Mouse (Mus musculus) CH12.LX (cell line): ENCODE data around the gene P4hb. TPM values are rescaled to one million over a fixed set of nuclear protein-coding genes. Genes with fewer than 3 reads are reported as not detected.

Experiments
- DNase-seq: peaks from one replicate; pipeline ENCODE4 v3.0.0-alpha.2; 2013; ENCODE audit errors: extremely low read depth
- H3K27ac ChIP-seq: 2 replicates; pipeline ENCODE4 v1.5.1; 2012; ENCODE audit warnings: low read depth, mild to moderate bottlenecking, control low read depth, moderate library complexity; ENCODE audit not compliant: insufficient read depth
- H3K27me3 ChIP-seq: replicated peaks from 2 replicates; pipeline ENCODE3; 2012; ENCODE audit warnings: inconsistent platforms
- H3K36me3 ChIP-seq, 2 experiments: replicated peaks in 1 of 2; 2 replicates each; pipeline versions ENCODE3 to v1.6.1; 2012; ENCODE audit warnings: inconsistent platforms in 1 of 2, low read length in 1 of 2, mild to moderate bottlenecking in 1 of 2, mixed read lengths in 1 of 2, moderate library complexity in 1 of 2; ENCODE audit not compliant: control insufficient read depth in 1 of 2, insufficient read depth in 1 of 2
- H3K4me1 ChIP-seq, 2 experiments: 2 replicates each; pipeline ENCODE4 v1.6.1; 2012; ENCODE audit warnings: inconsistent platforms in 1 of 2, moderate library complexity in 1 of 2; ENCODE audit not compliant: insufficient read depth in 2 of 2, control insufficient read depth in 1 of 2
- H3K4me2 ChIP-seq: 2 replicates; pipeline ENCODE4 v1.6.1; 2012; ENCODE audit warnings: low read depth, mild to moderate bottlenecking, control low read depth; ENCODE audit not compliant: poor library complexity, insufficient read depth, severe bottlenecking
- H3K4me3 ChIP-seq, 3 experiments: fragments of 150-350 bp in 1 of 3; sonication (generic) in 1 of 3; replicated peaks in 1 of 3; 2 replicates each; pipeline versions ENCODE3 to v1.5.1; 2011 to 2012; ENCODE audit warnings: low read depth in 2 of 3, low read length in 2 of 3, mild to moderate bottlenecking in 2 of 3, moderate library complexity in 2 of 3, control low read depth in 1 of 3, improper control_type of control experiment in 1 of 3, inconsistent platforms in 1 of 3, mixed read lengths in 1 of 3; ENCODE audit not compliant: poor library complexity in 1 of 3
- H3K79me2 ChIP-seq: replicated peaks from 2 replicates; pipeline ENCODE4 v1.6.1; 2012; ENCODE audit warnings: mild to moderate bottlenecking, moderate library complexity; ENCODE audit not compliant: control insufficient read depth, poor library complexity, insufficient read depth, severe bottlenecking; ENCODE audit errors: extremely low read depth
- H3K9ac ChIP-seq: 2 replicates; pipeline ENCODE4 v1.6.1; 2012; ENCODE audit warnings: low read depth, mild to moderate bottlenecking, control low read depth, moderate library complexity; ENCODE audit not compliant: insufficient read depth
- H3K9me3 ChIP-seq: replicated peaks from 2 replicates; pipeline ENCODE3; 2012; ENCODE audit warnings: low read length, inconsistent platforms, mixed read lengths
- CHD2 ChIP-seq: IDR thresholded peaks from 2 replicates; pipeline ENCODE4 v1.6.1; 2011; ENCODE audit warnings: low read length, improper control_type of control experiment
- CTCF ChIP-seq, 2 experiments: IDR thresholded peaks in 1 of 2; conservative IDR thresholded peaks in 1 of 2; 2 replicates each; pipeline ENCODE4 v1.5.1; 2011 to 2012; ENCODE audit warnings: low read depth in 2 of 2, low read length in 2 of 2, improper control_type of control experiment in 1 of 2, inconsistent platforms in 1 of 2, mild to moderate bottlenecking in 1 of 2, moderate library complexity in 1 of 2
- E2F4 ChIP-seq: IDR thresholded peaks from 2 replicates; pipeline ENCODE4 v1.6.1; 2011; ENCODE audit warnings: low read depth, low read length, improper control_type of control experiment; ENCODE audit not compliant: insufficient replicate concordance
- ELF1 ChIP-seq: IDR thresholded peaks from 2 replicates; pipeline ENCODE4 v1.6.1; 2014; ENCODE audit warnings: low read depth, mild to moderate bottlenecking, inconsistent platforms, low read length, improper control_type of control experiment
- EP300 ChIP-seq: IDR thresholded peaks from 2 replicates; pipeline ENCODE4 v1.6.1; 2011; ENCODE audit warnings: low read length, improper control_type of control experiment
- ETS1 ChIP-seq: conservative IDR thresholded peaks from 2 replicates; pipeline ENCODE4 v1.6.1; 2012; ENCODE audit warnings: low read depth, mild to moderate bottlenecking, inconsistent platforms, low read length, improper control_type of control experiment, moderate library complexity
- GABPA ChIP-seq: IDR thresholded peaks from 2 replicates; pipeline ENCODE4 v1.6.1; 2012; ENCODE audit warnings: low read depth, low read length, improper control_type of control experiment, inconsistent platforms; ENCODE audit not compliant: insufficient replicate concordance
- HCFC1 ChIP-seq: IDR thresholded peaks from 2 replicates; pipeline ENCODE4 v1.6.1; 2012; ENCODE audit warnings: low read depth, mild to moderate bottlenecking, inconsistent platforms, low read length, improper control_type of control experiment
- IRF4 ChIP-seq: IDR thresholded peaks from 2 replicates; pipeline ENCODE4 v1.6.1; 2014; ENCODE audit warnings: low read depth, mild to moderate bottlenecking, inconsistent platforms, low read length, improper control_type of control experiment
- JUN ChIP-seq: IDR thresholded peaks from 2 replicates; pipeline ENCODE4 v1.6.1; 2011; ENCODE audit warnings: low read depth, mild to moderate bottlenecking, low read length, improper control_type of control experiment, moderate library complexity; ENCODE audit not compliant: insufficient read depth
- JUND ChIP-seq: conservative IDR thresholded peaks from 2 replicates; pipeline ENCODE4 v1.6.1; 2011; ENCODE audit warnings: low read depth, low read length, improper control_type of control experiment
- KAT2A ChIP-seq: IDR thresholded peaks from 2 replicates; pipeline ENCODE4 v1.6.1; 2012; ENCODE audit warnings: low read length, improper control_type of control experiment, inconsistent platforms; ENCODE audit not compliant: insufficient replicate concordance
- MAFK ChIP-seq: IDR thresholded peaks from 2 replicates; pipeline ENCODE4 v1.6.1; 2011; ENCODE audit warnings: low read length, improper control_type of control experiment; ENCODE audit not compliant: insufficient replicate concordance
- MAX ChIP-seq: IDR thresholded peaks from 2 replicates; pipeline ENCODE4 v1.6.1; 2011; ENCODE audit warnings: low read length, improper control_type of control experiment
- MAZ ChIP-seq: IDR thresholded peaks from 2 replicates; pipeline ENCODE4 v1.6.1; 2012; ENCODE audit warnings: low read depth, mild to moderate bottlenecking, inconsistent platforms, low read length, improper control_type of control experiment, moderate library complexity
- MEF2A ChIP-seq: IDR thresholded peaks from 2 replicates; pipeline ENCODE4 v1.6.1; 2014; ENCODE audit warnings: low read depth, mild to moderate bottlenecking, inconsistent platforms, low read length, improper control_type of control experiment, borderline replicate concordance
- MXI1 ChIP-seq: IDR thresholded peaks from 2 replicates; pipeline ENCODE4 v1.6.1; 2011; ENCODE audit warnings: mild to moderate bottlenecking, low read depth, low read length, improper control_type of control experiment
- MYC ChIP-seq: IDR thresholded peaks from 2 replicates; pipeline ENCODE4 v1.6.1; 2011; ENCODE audit warnings: low read depth, mild to moderate bottlenecking, improper control_type of control experiment, low read length
- NELFE ChIP-seq: IDR thresholded peaks from 2 replicates; pipeline ENCODE4 v1.6.1; 2011; ENCODE audit warnings: low read depth, low read length, improper control_type of control experiment
- NRF1 ChIP-seq: IDR thresholded peaks from 2 replicates; pipeline ENCODE4 v1.6.1; 2014; ENCODE audit warnings: low read depth, mild to moderate bottlenecking, inconsistent platforms, low read length, improper control_type of control experiment, moderate library complexity
- POLR2A ChIP-seq: IDR thresholded peaks from 2 replicates; pipeline ENCODE4 v1.6.1; 2011; ENCODE audit warnings: low read depth, mild to moderate bottlenecking, improper control_type of control experiment, low read length
- POLR2AphosphoS2 ChIP-seq: IDR thresholded peaks from 2 replicates; pipeline ENCODE4 v1.6.1; 2011; ENCODE audit warnings: low read depth, low read length, improper control_type of control experiment
- RAD21 ChIP-seq: IDR thresholded peaks from 2 replicates; pipeline ENCODE4 v1.6.1; 2011; ENCODE audit warnings: low read depth, mild to moderate bottlenecking, low read length, improper control_type of control experiment, moderate library complexity
- RCOR1 ChIP-seq: conservative IDR thresholded peaks from 2 replicates; pipeline ENCODE4 v1.6.1; 2012; ENCODE audit warnings: low read depth, mild to moderate bottlenecking, inconsistent platforms, low read length, improper control_type of control experiment
- TBP ChIP-seq: conservative IDR thresholded peaks from 2 replicates; pipeline ENCODE4 v1.6.1; 2011; ENCODE audit warnings: low read depth, low read length, improper control_type of control experiment
- UBTF ChIP-seq: IDR thresholded peaks from 2 replicates; pipeline ENCODE4 v1.6.1; 2012; ENCODE audit warnings: low read depth, mild to moderate bottlenecking, inconsistent platforms, low read length, improper control_type of control experiment, moderate library complexity
- USF1 ChIP-seq: IDR thresholded peaks from 2 replicates; pipeline ENCODE4 v1.6.1; 2014; ENCODE audit warnings: low read depth, mild to moderate bottlenecking, inconsistent platforms, low read length, improper control_type of control experiment
- USF2 ChIP-seq: conservative IDR thresholded peaks from 2 replicates; pipeline ENCODE4 v1.6.1; 2011; ENCODE audit warnings: low read depth, low read length, improper control_type of control experiment
- ZMIZ1 ChIP-seq: IDR thresholded peaks from 2 replicates; pipeline ENCODE4 v1.6.1; 2012; ENCODE audit warnings: low read depth, mild to moderate bottlenecking, inconsistent platforms, low read length, improper control_type of control experiment
- ZNF384 ChIP-seq: IDR thresholded peaks from 2 replicates; pipeline ENCODE4 v1.6.1; 2012; ENCODE audit warnings: low read depth, low read length, improper control_type of control experiment, inconsistent platforms
- dilution Hi-C: fragments of 300-500 bp; cut with MboI; formaldehyde crosslinking; loops from 2 replicates; pipeline ENCODE4 v1.14.3; 2020; ENCODE audit warnings: low sequenced_read_pairs; ENCODE audit not compliant: extremely low pct_unique_long_range_greater_than_20kb, extremely low pct_ligation_motif_present
- in situ Hi-C: fragments of 300-500 bp; cut with MboI; formaldehyde crosslinking; loops from 3 replicates; pipeline ENCODE4 v1.14.3; 2019; ENCODE audit warnings: low sequenced_read_pairs, low pct_ligation_motif_present, low pct_unique_long_range_greater_than_20kb, mixed read lengths
- polyA plus RNA-seq: library from polyadenylated mRNA; unstranded; fragments of >175 nt; gene quantifications from 2 replicates; pipeline ENCODE4 v1.2.1, GENCODE M21; 2012; ENCODE audit warnings: low read depth; ENCODE audit not compliant: insufficient read length
- total RNA-seq, 2 experiments: library from RNA; depleted of rRNA; stranded (reverse); fragments of 300-350 nt in 1 of 2; fragments of >200 nt in 1 of 2; gene quantifications; 2 replicates each; pipeline ENCODE4 v1.2.3; 2012 to 2014

Gene P4hb
- total and polyA plus RNA-seq, 3 experiments = 486 to 644 (median 531) TPM

DNA sequence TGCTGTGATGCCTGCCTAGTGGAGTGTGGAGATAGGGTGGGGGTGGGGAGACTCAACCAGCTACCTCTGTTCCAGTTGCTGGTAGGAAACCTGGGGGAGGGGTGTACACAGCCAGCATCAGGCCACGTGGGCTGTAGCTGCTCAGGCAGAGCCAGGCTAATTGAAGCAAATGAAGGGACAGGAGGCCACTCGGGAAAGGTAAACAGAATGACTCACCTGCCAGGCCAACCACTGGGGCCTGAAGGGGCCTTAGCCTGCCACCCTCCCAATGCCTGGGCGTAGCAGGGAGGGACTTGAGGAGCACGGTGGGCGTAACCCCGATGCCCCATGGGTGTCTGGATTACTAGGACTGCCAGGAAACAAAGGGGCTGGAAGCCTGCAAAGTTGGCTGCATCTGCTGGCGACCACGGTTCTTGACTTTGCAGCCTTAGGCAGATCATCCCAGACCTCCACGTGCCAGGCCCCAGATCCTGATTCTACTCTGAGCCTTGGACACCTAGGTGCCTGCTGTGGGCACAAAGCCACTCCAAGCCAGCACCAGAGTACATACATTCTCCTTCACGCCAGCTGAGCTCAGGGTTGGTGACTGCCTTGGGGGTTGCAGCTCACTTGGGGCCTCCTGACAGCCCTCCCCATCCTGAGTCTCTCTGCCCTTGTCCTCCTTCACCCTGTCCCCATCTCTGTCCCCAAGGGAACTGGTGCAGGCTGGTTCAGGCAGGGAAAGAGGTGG is 33.6 kb downstream of the P4hb start:
- dilution Hi-C loops = no loop called here
- no peak overlapping the region for H3K27ac ChIP-seq
- H3K4me2 ChIP-seq = no peak overlapping the region
- in situ Hi-C loops = no loop called here
- H3K36me3 ChIP-seq = peaks cover 24 to 35% of the 10 kb centered on the region in 2 experiments
- peak; percentile 72 for DNase-seq
- H3K4me3 ChIP-seq = peak overlapping the region in 1 of 3 experiments; percentile 4
- peaks cover 27 to 37% of the 10 kb centered on the region in 2 experiments for H3K4me1 ChIP-seq
- TF ChIP-seq UBTF (no peak), USF1 (peak; percentile 65), IRF4 (no peak), NELFE (no peak), KAT2A (no peak), MYC (peak; percentile 74; the same call in 1 of the 2 replicates), NRF1 (no peak), RAD21 (no peak), TBP (no peak), MAX (peak; percentile 88), CHD2 (peak; percentile 82; the same call in 1 of the 2 replicates), ETS1 (no peak; the same call in 1 of the 2 replicates), GABPA (no peak), HCFC1 (no peak), ZNF384 (no peak), POLR2A (no peak), CTCF (conservative IDR thresholded peaks at IDR 0.05 in 1 of 2, IDR thresholded peaks at IDR 0.05 in 1 of 2; ENCODE audit: low read depth in 2 of 2, low read length in 2 of 2) (no peak), USF2 (peak; percentile 44)
- TF ChIP-seq, all 38 proteins: peak for 5
- Histone ChIP-seq H3K79me2 (no peaks in the 10 kb centered on the region), H3K9me3 (no peaks in the 10 kb centered on the region), H3K9ac (no peak overlapping the region), H3K27me3 (peaks cover 8% of the 10 kb centered on the region)

GRCm38 (mm10) chr11:120538955-120539284 is 34.1 kb downstream of the P4hb start:
- TF ChIP-seq MAFK = no peak
- no peak for TF ChIP-seq MEF2A
- no peak; the same call in 1 of the 2 replicates for TF ChIP-seq EP300
- no peak for TF ChIP-seq MXI1
- TF ChIP-seq JUND = no peak
- TF ChIP-seq NELFE = no peak
- no peak for TF ChIP-seq POLR2AphosphoS2
- no peak for TF ChIP-seq JUN
- no peak for TF ChIP-seq KAT2A
- no peak for TF ChIP-seq RCOR1
- TF ChIP-seq UBTF = no peak
- no peak for TF ChIP-seq USF2
- TF ChIP-seq MAZ = no peak
- TF ChIP-seq NRF1 = no peak
- TF ChIP-seq E2F4 = no peak
- TF ChIP-seq ZMIZ1 = no peak
- TF ChIP-seq ELF1 = no peak
- no peak for TF ChIP-seq MYC
- H3K4me1 ChIP-seq = peaks cover 27 to 37% of the 10 kb centered on the region in 2 experiments
- no peak for DNase-seq
- no peaks in the 10 kb centered on the region for H3K79me2 ChIP-seq
- in situ Hi-C loops (no loop called here), dilution Hi-C loops (no loop called here)
- H3K9ac ChIP-seq = no peak overlapping the region
- no peak overlapping the region for H3K27ac ChIP-seq
- peaks cover 19 to 30% of the 10 kb centered on the region in 2 experiments for H3K36me3 ChIP-seq
- H3K4me2 ChIP-seq = no peak overlapping the region
- no peaks in the 10 kb centered on the region for H3K9me3 ChIP-seq
- peaks cover 13% of the 10 kb centered on the region for H3K27me3 ChIP-seq
- no peak overlapping the region for H3K4me3 ChIP-seq
